Mouse (Mus musculus) ES-Bruce4 (cell line): ENCODE results near the gene Cxcr3.

Experiments used
- CTCF ChIP-seq: IDR thresholded peaks from one replicate; pipeline ENCODE4 v1.8.1; 2011; ENCODE audit warnings: low read depth, low read length
- EP300 ChIP-seq: IDR thresholded peaks from 2 replicates; pipeline ENCODE4 v1.6.1; 2011; ENCODE audit warnings: low read depth, low read length; ENCODE audit not compliant: insufficient read depth
- POLR2A ChIP-seq: IDR thresholded peaks from one replicate; pipeline ENCODE4 v1.8.1; 2011; ENCODE audit warnings: low read length; ENCODE audit not compliant: insufficient read depth

DNA sequence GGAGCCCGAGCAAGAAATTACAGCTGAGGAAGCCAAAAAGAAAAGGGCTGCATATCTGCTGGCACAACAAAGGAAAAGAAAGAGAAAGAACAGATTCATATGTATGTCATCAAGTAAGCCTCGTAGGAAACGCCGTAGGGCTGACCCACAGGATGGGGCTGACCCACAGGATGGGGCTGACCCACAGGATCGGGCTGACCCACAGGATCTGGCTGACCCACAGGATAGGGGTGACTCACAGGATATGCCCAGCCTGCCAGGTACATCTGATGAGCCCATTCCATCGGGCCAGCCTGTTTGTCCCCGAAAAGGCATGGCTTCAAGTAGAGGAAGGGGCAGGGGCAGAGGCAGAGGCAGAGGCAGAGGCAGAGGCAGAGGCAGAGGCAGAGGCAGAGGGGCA lies 29.0 kb downstream of the Cxcr3 start:
- TF ChIP-seq CTCF, result no peak
- no peak for TF ChIP-seq POLR2A
- TF ChIP-seq EP300, result no peak
